Comparison of ENCODE assay signal across 20 mouse cellular contexts in genomic region chr5:37829926-37830325, GRCm38 (mm10). TPM values are rescaled to one million over a fixed set of nuclear protein-coding genes. Genes with fewer than 3 reads are reported as not detected.
"Had no signal": no experiment of that assay in that cellular context is flagged by ENCODE, and none has a peak within 500 bp of the region (broad histone marks: within the 10 kb centered on the region; RNA-seq: fewer than 3 reads in every experiment).

No protein-coding gene starts in this region.

- DNase-seq: kidney, adult 8-10 months; kidney, postnatal 25 days; layer of hippocampus, adult 9-11 months; liver, postnatal 0 days; lung, embryonic 14.5 days; lung, postnatal 36 days; midbrain, embryonic 14.5 days; retina, postnatal 1 day; right cerebral cortex, postnatal 25 days; spleen, adult 18-20 months; thymus, postnatal 25 days had no signal

- H3K4me3 ChIP-seq: layer of hippocampus, adult 2 months; megakaryocyte, embryonic 14.5 days; midbrain, embryonic 10.5 days; neural tube, embryonic 13.5 days; stomach, embryonic 15.5 days had no signal

- ATAC-seq: liver, postnatal 0 days; lung, postnatal 0 days had no signal

- H3K36me3 ChIP-seq: midbrain, embryonic 10.5 days; neural tube, embryonic 13.5 days; stomach, embryonic 15.5 days had no signal

- H3K9me3 ChIP-seq: neural tube, embryonic 13.5 days; stomach, embryonic 15.5 days had no signal

- H3K9ac ChIP-seq: liver, embryonic 14.5 days; liver, postnatal 0 days; lung, embryonic 14.5 days; neural tube, embryonic 13.5 days; stomach, embryonic 15.5 days had no signal

- H3K4me2 ChIP-seq: liver, embryonic 11.5 days; lung, embryonic 14.5 days; neural tube, embryonic 13.5 days; stomach, embryonic 15.5 days had no signal

- H3K27ac ChIP-seq: kidney, postnatal 0 days; layer of hippocampus, adult 2 months; liver, embryonic 14.5 days; midbrain, embryonic 10.5 days; neural tube, embryonic 13.5 days; stomach, embryonic 15.5 days had no signal

RNA-seq across cellular contexts. Expression of gene Msx1, which starts 5.5 kb away (rescaled TPM):
- polyA plus RNA-seq: liver, postnatal 0 days had no signal
